Mouse (Mus musculus): ENCODE data around the gene Tor1a.

The Tor1a gene

GRCm38 (mm10) chr2:30967352-30968327 is at the start of gene Tor1a:
Gene Tor1a, minus strand, starts transcription at chr2:30967933.
- peak; percentile 90 for DNase-seq (ENCODE audit: low spot score)

GRCm38 (mm10) chr2:31013371-31014120 is 45.8 kb upstream of the Tor1a start:
- no peak for DNase-seq (ENCODE audit: low spot score)

GRCm38 (mm10) chr2:31007208-31007607 is 39.5 kb upstream of the Tor1a start:
- no peak for DNase-seq (ENCODE audit: low spot score)

- DNase-seq (ENCODE audit: low spot score) = no peak
These were observed 38.7 kb upstream of the Tor1a start for GRCm38 (mm10) chr2:31006434-31006833.

GRCm38 (mm10) chr2:31005453-31005852 is 37.7 kb upstream of the Tor1a start:
- no peak for DNase-seq (ENCODE audit: low spot score)

- DNase-seq (ENCODE audit: low spot score) = no peak
These were observed 35.1 kb upstream of the Tor1a start for GRCm38 (mm10) chr2:31002857-31003256.

- no peak for DNase-seq (ENCODE audit: low spot score)
These were observed 30.9 kb upstream of the Tor1a start for GRCm38 (mm10) chr2:30998443-30999260.

- DNase-seq (ENCODE audit: low spot score) = no peak
These were observed 27.8 kb upstream of the Tor1a start for GRCm38 (mm10) chr2:30995432-30995996.

- DNase-seq (ENCODE audit: low spot score) = no peak
These were observed 27.1 kb upstream of the Tor1a start for GRCm38 (mm10) chr2:30994853-30995252.

GRCm38 (mm10) chr2:30990221-30990620 is 22.5 kb upstream of the Tor1a start:
- no peak for DNase-seq (ENCODE audit: low spot score)

- DNase-seq (ENCODE audit: low spot score) = peak; percentile 82
These were observed 17.6 kb upstream of the Tor1a start for GRCm38 (mm10) chr2:30985111-30986020.

GRCm38 (mm10) chr2:30983024-30983423 is 15.3 kb upstream of the Tor1a start:
- DNase-seq (ENCODE audit: low spot score) = no peak

GRCm38 (mm10) chr2:30981790-30982513 is 14.2 kb upstream of the Tor1a start, which contains the start of the genes BC005624 and Usp20:
Gene BC005624, minus strand, starts transcription at chr2:30982201.
Gene Usp20, plus strand, starts transcription at chr2:30982279.
- DNase-seq (ENCODE audit: low spot score) = peak; percentile 100

- DNase-seq (ENCODE audit: low spot score) = no peak
These were observed 907 bp downstream of the Tor1a start for GRCm38 (mm10) chr2:30966826-30967225.

- no peak for DNase-seq (ENCODE audit: low spot score)
These were observed 2.1 kb downstream of the Tor1a start for GRCm38 (mm10) chr2:30965627-30966026.

- DNase-seq (ENCODE audit: low spot score) = no peak
These were observed 5.0 kb downstream of the Tor1a start for GRCm38 (mm10) chr2:30962570-30963254.

GRCm38 (mm10) chr2:30959856-30960255 is 7.9 kb downstream of the Tor1a start:
- DNase-seq (ENCODE audit: low spot score) = no peak

- DNase-seq (ENCODE audit: low spot score) = no peak
These were observed 9.0 kb downstream of the Tor1a start for GRCm38 (mm10) chr2:30958726-30959125.

- DNase-seq (ENCODE audit: low spot score) = no peak
These were observed 10.2 kb downstream of the Tor1a start for GRCm38 (mm10) chr2:30957511-30957910.

All from lung, postnatal 25 days (tissue).